Mouse (Mus musculus) CH12.LX (cell line): ENCODE data around the gene Uspl1. TPM values are rescaled to one million over a fixed set of nuclear protein-coding genes. Genes with fewer than 3 reads are reported as not detected.

Experiments
- DNase-seq: peaks from one replicate; pipeline ENCODE4 v3.0.0-alpha.2; 2013; ENCODE audit errors: extremely low read depth
- H3K27ac ChIP-seq: 2 replicates; pipeline ENCODE4 v1.5.1; 2012; ENCODE audit warnings: low read depth, mild to moderate bottlenecking, control low read depth, moderate library complexity; ENCODE audit not compliant: insufficient read depth
- H3K27me3 ChIP-seq: replicated peaks from 2 replicates; pipeline ENCODE3; 2012; ENCODE audit warnings: inconsistent platforms
- H3K36me3 ChIP-seq, 2 experiments: replicated peaks in 1 of 2; 2 replicates each; pipeline versions ENCODE3 to v1.6.1; 2012; ENCODE audit warnings: inconsistent platforms in 1 of 2, low read length in 1 of 2, mild to moderate bottlenecking in 1 of 2, mixed read lengths in 1 of 2, moderate library complexity in 1 of 2; ENCODE audit not compliant: control insufficient read depth in 1 of 2, insufficient read depth in 1 of 2
- H3K4me1 ChIP-seq, 2 experiments: 2 replicates each; pipeline ENCODE4 v1.6.1; 2012; ENCODE audit warnings: inconsistent platforms in 1 of 2, moderate library complexity in 1 of 2; ENCODE audit not compliant: insufficient read depth in 2 of 2, control insufficient read depth in 1 of 2
- H3K4me2 ChIP-seq: 2 replicates; pipeline ENCODE4 v1.6.1; 2012; ENCODE audit warnings: low read depth, mild to moderate bottlenecking, control low read depth; ENCODE audit not compliant: poor library complexity, insufficient read depth, severe bottlenecking
- H3K4me3 ChIP-seq, 3 experiments: fragments of 150-350 bp in 1 of 3; sonication (generic) in 1 of 3; replicated peaks in 1 of 3; 2 replicates each; pipeline versions ENCODE3 to v1.5.1; 2011 to 2012; ENCODE audit warnings: low read depth in 2 of 3, low read length in 2 of 3, mild to moderate bottlenecking in 2 of 3, moderate library complexity in 2 of 3, control low read depth in 1 of 3, improper control_type of control experiment in 1 of 3, inconsistent platforms in 1 of 3, mixed read lengths in 1 of 3; ENCODE audit not compliant: poor library complexity in 1 of 3
- H3K79me2 ChIP-seq: replicated peaks from 2 replicates; pipeline ENCODE4 v1.6.1; 2012; ENCODE audit warnings: mild to moderate bottlenecking, moderate library complexity; ENCODE audit not compliant: control insufficient read depth, poor library complexity, insufficient read depth, severe bottlenecking; ENCODE audit errors: extremely low read depth
- H3K9ac ChIP-seq: 2 replicates; pipeline ENCODE4 v1.6.1; 2012; ENCODE audit warnings: low read depth, mild to moderate bottlenecking, control low read depth, moderate library complexity; ENCODE audit not compliant: insufficient read depth
- H3K9me3 ChIP-seq: replicated peaks from 2 replicates; pipeline ENCODE3; 2012; ENCODE audit warnings: low read length, inconsistent platforms, mixed read lengths
- CHD1 ChIP-seq: IDR thresholded peaks from 2 replicates; pipeline ENCODE4 v1.6.1; 2012; ENCODE audit warnings: low read depth, low read length, improper control_type of control experiment, inconsistent platforms
- E2F4 ChIP-seq: IDR thresholded peaks from 2 replicates; pipeline ENCODE4 v1.6.1; 2011; ENCODE audit warnings: low read depth, low read length, improper control_type of control experiment; ENCODE audit not compliant: insufficient replicate concordance
- GABPA ChIP-seq: IDR thresholded peaks from 2 replicates; pipeline ENCODE4 v1.6.1; 2012; ENCODE audit warnings: low read depth, low read length, improper control_type of control experiment, inconsistent platforms; ENCODE audit not compliant: insufficient replicate concordance
- PAX5 ChIP-seq: IDR thresholded peaks from 2 replicates; pipeline ENCODE4 v1.6.1; 2012; ENCODE audit warnings: low read length, inconsistent platforms, mixed read lengths
- POLR2AphosphoS2 ChIP-seq: IDR thresholded peaks from 2 replicates; pipeline ENCODE4 v1.6.1; 2011; ENCODE audit warnings: low read depth, low read length, improper control_type of control experiment
- RAD21 ChIP-seq: IDR thresholded peaks from 2 replicates; pipeline ENCODE4 v1.6.1; 2011; ENCODE audit warnings: low read depth, mild to moderate bottlenecking, low read length, improper control_type of control experiment, moderate library complexity
- SMC3 ChIP-seq: IDR thresholded peaks from 2 replicates; pipeline ENCODE4 v1.6.1; 2011; ENCODE audit warnings: low read depth, low read length, improper control_type of control experiment
- USF1 ChIP-seq: IDR thresholded peaks from 2 replicates; pipeline ENCODE4 v1.6.1; 2014; ENCODE audit warnings: low read depth, mild to moderate bottlenecking, inconsistent platforms, low read length, improper control_type of control experiment
- USF2 ChIP-seq: conservative IDR thresholded peaks from 2 replicates; pipeline ENCODE4 v1.6.1; 2011; ENCODE audit warnings: low read depth, low read length, improper control_type of control experiment
- dilution Hi-C: fragments of 300-500 bp; cut with MboI; formaldehyde crosslinking; loops from 2 replicates; pipeline ENCODE4 v1.14.3; 2020; ENCODE audit warnings: low sequenced_read_pairs; ENCODE audit not compliant: extremely low pct_unique_long_range_greater_than_20kb, extremely low pct_ligation_motif_present
- in situ Hi-C: fragments of 300-500 bp; cut with MboI; formaldehyde crosslinking; loops from 3 replicates; pipeline ENCODE4 v1.14.3; 2019; ENCODE audit warnings: low sequenced_read_pairs, low pct_ligation_motif_present, low pct_unique_long_range_greater_than_20kb, mixed read lengths
- polyA plus RNA-seq: library from polyadenylated mRNA; unstranded; fragments of >175 nt; gene quantifications from 2 replicates; pipeline ENCODE4 v1.2.1, GENCODE M21; 2012; ENCODE audit warnings: low read depth; ENCODE audit not compliant: insufficient read length
- total RNA-seq, 2 experiments: library from RNA; depleted of rRNA; stranded (reverse); fragments of 300-350 nt in 1 of 2; fragments of >200 nt in 1 of 2; gene quantifications; 2 replicates each; pipeline ENCODE4 v1.2.3; 2012 to 2014

Uspl1 gene
- total and polyA plus RNA-seq, 3 experiments = 37.9 to 41.6 (median 40.2) TPM

- Histone ChIP-seq H3K4me2 (no peak overlapping the region), H3K9ac (no peak overlapping the region), H3K27me3 (no peaks in the 10 kb centered on the region), H3K79me2 (peaks cover 46% of the 10 kb centered on the region), H3K4me3 (no peak overlapping the region), H3K27ac (no peak overlapping the region), H3K36me3 (peaks cover 64 to 92% of the 10 kb centered on the region in 2 experiments), H3K4me1 (peaks cover 0 to 37% of the 10 kb centered on the region in 2 experiments; a peak in 3 of 4 replicates), H3K9me3 (no peaks in the 10 kb centered on the region)
- TF ChIP-seq PAX5 = no peak
- TF ChIP-seq CHD1 = no peak
- TF ChIP-seq GABPA = no peak
- no peak for TF ChIP-seq E2F4
- DNase-seq = no peak
- dilution Hi-C loops (no loop called here), in situ Hi-C loops (no loop called here)
These were observed 14.6 kb downstream of the Uspl1 start for GRCm38 (mm10) chr5:149198782-149199181.

GRCm38 (mm10) chr5:149202941-149203340 is 18.8 kb downstream of the Uspl1 start:
- H3K79me2 ChIP-seq = peaks cover 18% of the 10 kb centered on the region
- no peaks in the 10 kb centered on the region for H3K27me3 ChIP-seq
- H3K4me3 ChIP-seq = no peak overlapping the region
- dilution Hi-C loops = no loop called here
- DNase-seq = no peak
- peaks cover 0 to 6% of the 10 kb centered on the region in 2 experiments; a peak in 2 of 4 replicates for H3K4me1 ChIP-seq
- no peaks in the 10 kb centered on the region for H3K9me3 ChIP-seq
- no peak overlapping the region for H3K4me2 ChIP-seq
- no peak overlapping the region for H3K9ac ChIP-seq
- H3K27ac ChIP-seq = no peak overlapping the region
- in situ Hi-C loops = no loop called here
- TF ChIP-seq USF2 (no peak), SMC3 (no peak), RAD21 (no peak)
- H3K36me3 ChIP-seq = peaks cover 71 to 91% of the 10 kb centered on the region in 2 experiments

- no peaks in the 10 kb centered on the region for H3K27me3 ChIP-seq
- no peak overlapping the region for H3K9ac ChIP-seq
- no peaks in the 10 kb centered on the region for H3K9me3 ChIP-seq
- H3K4me1 ChIP-seq = peaks cover 0 to 6% of the 10 kb centered on the region in 2 experiments; a peak in 2 of 4 replicates
- no peak for DNase-seq
- H3K4me3 ChIP-seq = no peak overlapping the region
- H3K36me3 ChIP-seq = peaks cover 65 to 88% of the 10 kb centered on the region in 2 experiments
- in situ Hi-C loops (no loop called here), dilution Hi-C loops (no loop called here)
- no peak overlapping the region for H3K27ac ChIP-seq
- H3K79me2 ChIP-seq = peaks cover 11% of the 10 kb centered on the region
- TF ChIP-seq USF1 = no peak
- TF ChIP-seq GABPA = no peak
- TF ChIP-seq POLR2AphosphoS2 = no peak
- no peak overlapping the region for H3K4me2 ChIP-seq
These were observed 19.7 kb downstream of the Uspl1 start for GRCm38 (mm10) chr5:149203796-149204375.
